Mouse (Mus musculus): ENCODE data around the gene Cubn. TPM values are rescaled to one million over a fixed set of nuclear protein-coding genes. Genes with fewer than 3 reads are reported as not detected.
A peak's percentile ranks its signal among the peaks of the same experiment; 100 is the strongest.

Cubn gene
- polyA plus RNA-seq, 1 experiment from 2014 or later, result 5.2 TPM

DNA sequence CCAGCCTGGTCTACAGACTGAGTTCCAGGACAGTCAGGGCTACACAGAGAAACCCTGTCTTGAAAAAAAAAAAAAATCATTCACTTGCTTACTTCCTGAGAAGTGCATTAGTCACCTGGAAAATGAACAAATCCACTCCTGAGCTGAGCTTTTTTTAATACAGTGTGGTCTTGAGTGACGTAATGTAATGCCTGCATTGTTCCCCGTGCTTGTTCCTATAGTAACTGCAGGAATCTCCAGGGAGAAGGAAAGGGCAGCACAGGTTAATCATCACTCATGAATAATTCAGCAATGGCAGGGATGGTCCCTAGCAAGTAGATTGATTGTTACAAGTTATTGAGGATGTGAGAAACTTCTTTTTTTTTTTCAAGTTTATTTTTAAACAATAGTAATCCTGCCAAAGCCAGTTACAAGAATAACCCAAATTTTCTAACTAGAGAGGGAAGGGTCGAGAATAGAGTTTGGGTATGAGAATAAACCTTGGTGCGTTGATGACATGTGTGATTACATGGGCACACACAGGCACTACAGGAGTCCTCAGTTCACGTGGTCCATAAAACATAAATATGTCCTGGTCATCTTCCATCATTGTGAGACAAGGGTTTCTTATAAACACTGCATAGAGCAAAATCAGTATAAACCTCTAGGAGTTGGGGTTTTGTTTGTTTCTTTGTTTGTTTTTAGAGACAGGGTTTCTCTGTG, 8.8 kb upstream of the Cubn start:
- Histone ChIP-seq H3K9me3 (ENCODE audit: control insufficient read depth, low read length) (no peaks in the 10 kb centered on the region), H3K4me2 (ENCODE audit: low read length) (no peak overlapping the region), H3K9ac (ENCODE audit: low read length) (no peak overlapping the region), H3K27ac (ENCODE audit: low read depth) (no peak overlapping the region), H3K4me3 (ENCODE audit: low read depth, low read length) (no peak overlapping the region), H3K27me3 (replicated peaks; ENCODE audit: control insufficient read depth, insufficient read depth, low read length) (no peaks in the 10 kb centered on the region), H3K36me3 (ENCODE audit: control insufficient read depth, insufficient read depth, low read length) (no peaks in the 10 kb centered on the region), H3K4me1 (replicated peaks; ENCODE audit: control insufficient read depth, insufficient read depth, low read length) (no peaks in the 10 kb centered on the region)
- 67% methylated on average over 5 of the region's 5 CpGs for WGBS
- DNase-seq (ENCODE audit: low spot score) (no peak), ATAC-seq (replicated peaks; ENCODE audit: low FRiP score, low TSS enrichment, low read depth) (no peak)

DNA sequence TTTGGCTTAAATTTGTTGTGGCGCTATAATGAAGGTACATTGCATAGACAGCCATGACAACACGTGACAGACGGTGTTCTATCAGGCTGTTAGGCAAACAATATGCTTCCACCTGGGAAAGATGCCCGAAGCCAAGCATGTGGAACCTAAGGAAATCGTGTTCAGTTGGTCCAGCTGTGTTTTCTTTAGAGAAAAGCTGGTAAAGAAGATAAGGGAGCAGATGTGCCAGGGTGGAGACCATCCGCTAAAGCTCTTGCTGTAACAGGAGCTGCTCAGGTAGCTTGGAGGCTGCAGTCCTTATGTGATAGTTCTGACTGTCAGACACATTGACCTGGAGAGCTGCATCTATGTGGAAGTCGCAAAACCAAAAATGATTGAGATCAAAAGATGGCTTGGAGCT, 7.6 kb upstream of the Cubn start:
- DNase-seq (ENCODE audit: low spot score), result no peak
- WGBS, result 85% methylated on average over 7 of the region's 7 CpGs

DNA sequence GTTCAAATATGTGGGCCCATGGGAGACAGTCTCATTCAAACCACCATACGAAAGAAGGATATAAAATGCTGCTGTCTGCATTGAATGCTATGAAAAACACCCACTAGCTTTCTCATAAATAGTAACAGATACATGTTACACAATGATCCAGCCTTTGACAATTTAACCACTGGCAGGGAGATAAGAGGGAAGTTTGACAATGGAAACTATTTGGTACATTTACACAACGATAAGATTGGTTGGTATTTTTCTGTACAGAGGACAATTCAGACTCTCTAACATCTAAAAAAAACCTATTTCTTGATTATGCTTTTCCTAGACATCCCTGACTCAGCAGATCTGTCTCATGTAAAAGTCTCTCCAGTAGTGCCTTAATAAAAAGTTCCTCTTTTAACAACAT, 4.5 kb upstream of the Cubn start:
- no peak for ATAC-seq (replicated peaks; ENCODE audit: low FRiP score, low TSS enrichment, low read depth)
- Histone ChIP-seq H3K27ac (ENCODE audit: low read depth) (no peak overlapping the region), H3K4me3 (ENCODE audit: low read depth, low read length) (no peak overlapping the region), H3K9ac (ENCODE audit: low read length) (no peak overlapping the region), H3K9me3 (ENCODE audit: control insufficient read depth, low read length) (no peaks in the 10 kb centered on the region), H3K4me1 (replicated peaks; ENCODE audit: control insufficient read depth, insufficient read depth, low read length) (no peaks in the 10 kb centered on the region), H3K27me3 (replicated peaks; ENCODE audit: control insufficient read depth, insufficient read depth, low read length) (no peaks in the 10 kb centered on the region), H3K36me3 (ENCODE audit: control insufficient read depth, insufficient read depth, low read length) (no peaks in the 10 kb centered on the region), H3K4me2 (ENCODE audit: low read length) (no peak overlapping the region)
- no peak for DNase-seq (ENCODE audit: low spot score)
- WGBS, result 78% methylated on average over 2 of the region's 2 CpGs

More for the DNA sequence above, 7.6 kb upstream of the Cubn start:
- Histone ChIP-seq H3K4me2 (ENCODE audit: low read length) (no peak overlapping the region), H3K4me1 (replicated peaks; ENCODE audit: control insufficient read depth, insufficient read depth, low read length) (no peaks in the 10 kb centered on the region), H3K4me3 (ENCODE audit: low read depth, low read length) (no peak overlapping the region), H3K27me3 (replicated peaks; ENCODE audit: control insufficient read depth, insufficient read depth, low read length) (no peaks in the 10 kb centered on the region), H3K9ac (ENCODE audit: low read length) (no peak overlapping the region), H3K27ac (ENCODE audit: low read depth) (no peak overlapping the region), H3K9me3 (ENCODE audit: control insufficient read depth, low read length) (no peaks in the 10 kb centered on the region), H3K36me3 (ENCODE audit: control insufficient read depth, insufficient read depth, low read length) (no peaks in the 10 kb centered on the region)
- ATAC-seq (replicated peaks; ENCODE audit: low FRiP score, low TSS enrichment, low read depth), result no peak

DNA sequence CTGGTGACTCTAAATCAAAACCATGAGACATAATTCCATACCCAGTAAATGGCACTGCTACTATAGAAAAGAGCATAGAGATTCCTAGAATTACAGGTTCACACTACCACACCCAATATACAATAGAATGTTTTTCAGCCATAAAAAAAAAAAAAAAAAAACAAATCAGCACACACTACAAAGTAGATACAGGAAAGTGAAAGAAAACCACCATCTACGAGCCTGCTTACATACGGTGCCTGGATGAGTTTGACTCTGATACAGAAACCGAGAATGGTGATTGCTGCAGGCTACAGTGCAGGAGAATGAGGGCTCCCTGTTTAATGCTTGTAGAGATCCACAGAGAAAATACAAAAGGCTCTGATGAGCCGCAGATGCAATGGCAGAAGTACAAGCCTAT, 1.3 kb upstream of the Cubn start:
- no peak for DNase-seq (ENCODE audit: low spot score)
- Histone ChIP-seq H3K4me3 (ENCODE audit: low read depth, low read length) (no peak overlapping the region), H3K27ac (ENCODE audit: low read depth) (no peak overlapping the region), H3K4me2 (ENCODE audit: low read length) (no peak overlapping the region), H3K27me3 (replicated peaks; ENCODE audit: control insufficient read depth, insufficient read depth, low read length) (no peaks in the 10 kb centered on the region), H3K4me1 (replicated peaks; ENCODE audit: control insufficient read depth, insufficient read depth, low read length) (no peaks in the 10 kb centered on the region), H3K9ac (ENCODE audit: low read length) (no peak overlapping the region), H3K36me3 (ENCODE audit: control insufficient read depth, insufficient read depth, low read length) (no peaks in the 10 kb centered on the region), H3K9me3 (ENCODE audit: control insufficient read depth, low read length) (no peaks in the 10 kb centered on the region)
- no peak for ATAC-seq (replicated peaks; ENCODE audit: low FRiP score, low TSS enrichment, low read depth)
- WGBS, result 85% methylated on average over 4 of the region's 4 CpGs

DNA sequence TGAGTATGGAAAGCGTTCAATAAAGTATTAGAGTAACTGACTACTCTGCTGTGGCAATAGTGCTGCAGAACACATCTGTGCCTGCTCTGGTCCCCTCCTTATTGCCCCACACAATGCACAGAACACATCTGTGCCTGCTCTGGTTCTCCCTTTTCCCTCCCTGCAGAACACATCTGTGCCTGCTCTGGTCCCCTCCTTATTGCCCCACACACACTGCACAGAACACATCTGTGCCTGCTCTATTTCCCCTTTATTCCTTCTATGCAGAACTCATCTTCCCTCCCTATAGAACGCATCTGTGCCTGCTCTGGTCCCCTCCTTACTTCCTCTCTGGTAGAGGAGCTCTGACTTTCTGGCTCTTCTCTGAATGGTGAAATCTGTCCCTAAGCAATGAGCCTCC, 1.1 kb downstream of the Cubn start:
- Histone ChIP-seq H3K9ac (ENCODE audit: low read length) (no peak overlapping the region), H3K4me2 (ENCODE audit: low read length) (peak overlapping the region; percentile 29; the same call in 1 of the 2 replicates)
- ATAC-seq (replicated peaks; ENCODE audit: low FRiP score, low TSS enrichment, low read depth), result no peak

DNA sequence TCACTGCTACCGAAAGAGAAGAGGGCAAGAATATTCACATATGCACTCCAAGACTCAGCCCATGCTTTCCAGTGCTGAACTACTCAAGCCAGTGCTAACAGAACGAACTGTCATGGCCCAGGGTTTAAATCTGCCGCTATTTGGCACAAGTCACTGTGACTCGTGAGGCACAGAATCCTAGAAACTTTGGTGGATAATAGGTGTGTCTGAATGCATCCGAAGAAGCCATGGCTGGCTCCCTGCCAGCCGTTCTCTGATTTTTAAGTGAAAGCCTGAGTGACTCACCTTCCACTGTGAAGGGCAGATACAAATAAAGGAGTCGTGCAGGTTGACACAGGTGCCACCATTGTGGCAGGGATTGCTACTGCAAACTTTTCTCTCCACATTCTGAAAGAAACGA, 5.1 kb downstream of the Cubn start:
- no peaks in the 10 kb centered on the region for H3K9me3 ChIP-seq (ENCODE audit: control insufficient read depth, low read length)
- H3K27me3 ChIP-seq (replicated peaks; ENCODE audit: control insufficient read depth, insufficient read depth, low read length), result no peaks in the 10 kb centered on the region
- no peak overlapping the region for H3K4me3 ChIP-seq (ENCODE audit: low read depth, low read length)
- DNase-seq (ENCODE audit: low spot score), result no peak
- ATAC-seq (replicated peaks; ENCODE audit: low FRiP score, low TSS enrichment, low read depth), result no peak
- 77% methylated on average over 8 of the region's 8 CpGs for WGBS
- no peak overlapping the region for H3K4me2 ChIP-seq (ENCODE audit: low read length)
- no peaks in the 10 kb centered on the region for H3K36me3 ChIP-seq (ENCODE audit: control insufficient read depth, insufficient read depth, low read length)
- no peaks in the 10 kb centered on the region for H3K4me1 ChIP-seq (replicated peaks; ENCODE audit: control insufficient read depth, insufficient read depth, low read length)
- no peak overlapping the region for H3K9ac ChIP-seq (ENCODE audit: low read length)
- no peak overlapping the region for H3K27ac ChIP-seq (ENCODE audit: low read depth)

More for the DNA sequence above, 1.1 kb downstream of the Cubn start:
- Histone ChIP-seq H3K4me3 (ENCODE audit: low read depth, low read length) (no peak overlapping the region), H3K4me1 (replicated peaks; ENCODE audit: control insufficient read depth, insufficient read depth, low read length) (no peaks in the 10 kb centered on the region), H3K36me3 (ENCODE audit: control insufficient read depth, insufficient read depth, low read length) (no peaks in the 10 kb centered on the region), H3K27ac (ENCODE audit: low read depth) (no peak overlapping the region), H3K9me3 (ENCODE audit: control insufficient read depth, low read length) (no peaks in the 10 kb centered on the region), H3K27me3 (replicated peaks; ENCODE audit: control insufficient read depth, insufficient read depth, low read length) (no peaks in the 10 kb centered on the region)
- WGBS, result 75% methylated on average over 2 of the region's 2 CpGs
- DNase-seq (ENCODE audit: low spot score), result no peak

DNA sequence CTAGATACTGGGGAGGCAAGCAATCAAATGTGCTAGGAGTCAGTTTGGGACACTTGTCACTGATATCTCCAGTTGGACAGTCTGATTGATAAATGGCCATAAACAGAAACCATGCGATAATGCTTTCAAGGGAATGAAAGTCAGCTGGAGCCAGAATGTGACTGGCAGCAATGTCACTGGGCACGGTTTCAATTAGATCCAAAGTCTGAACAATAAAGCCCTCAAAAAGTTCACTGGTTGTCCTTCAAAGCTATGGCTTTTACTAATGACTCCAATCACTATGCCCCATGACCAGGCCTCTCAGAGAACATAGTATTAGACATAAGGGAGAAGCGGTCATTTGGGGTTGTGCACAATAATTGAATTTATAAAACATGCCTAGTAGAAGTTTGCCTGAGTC, 7.0 kb downstream of the Cubn start:
- ATAC-seq (replicated peaks; ENCODE audit: low FRiP score, low TSS enrichment, low read depth), result no peak
- Histone ChIP-seq H3K4me3 (ENCODE audit: low read depth, low read length) (no peak overlapping the region), H3K9ac (ENCODE audit: low read length) (no peak overlapping the region), H3K9me3 (ENCODE audit: control insufficient read depth, low read length) (no peaks in the 10 kb centered on the region), H3K36me3 (ENCODE audit: control insufficient read depth, insufficient read depth, low read length) (no peaks in the 10 kb centered on the region), H3K4me2 (ENCODE audit: low read length) (no peak overlapping the region), H3K27ac (ENCODE audit: low read depth) (no peak overlapping the region), H3K4me1 (replicated peaks; ENCODE audit: control insufficient read depth, insufficient read depth, low read length) (no peaks in the 10 kb centered on the region), H3K27me3 (replicated peaks; ENCODE audit: control insufficient read depth, insufficient read depth, low read length) (no peaks in the 10 kb centered on the region)
- no peak for DNase-seq (ENCODE audit: low spot score)
- WGBS, result 72% methylated on average over 3 of the region's 3 CpGs

DNA sequence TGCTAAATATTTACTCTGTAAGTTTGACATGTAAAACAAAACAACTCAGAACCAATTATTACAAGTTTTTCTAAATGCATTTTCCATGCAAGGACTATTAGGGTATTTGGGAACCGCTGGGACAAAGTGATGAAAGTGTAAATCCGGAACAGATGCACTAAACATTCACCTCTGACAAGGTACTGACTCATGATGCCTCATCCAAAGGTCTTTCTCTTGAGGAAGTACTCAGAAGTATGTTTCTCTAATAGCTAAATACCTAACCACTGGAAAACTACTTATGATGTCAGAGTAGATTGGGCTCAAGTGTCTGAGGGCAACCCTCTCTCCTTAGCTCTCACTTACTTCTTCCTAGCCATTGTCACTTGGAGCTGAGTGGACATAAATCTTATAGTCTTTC, 10.9 kb downstream of the Cubn start:
- H3K9ac ChIP-seq (ENCODE audit: low read length), result no peak overlapping the region
- 87% methylated on average over 2 of the region's 2 CpGs for WGBS
- H3K9me3 ChIP-seq (ENCODE audit: control insufficient read depth, low read length), result no peaks in the 10 kb centered on the region
- no peaks in the 10 kb centered on the region for H3K36me3 ChIP-seq (ENCODE audit: control insufficient read depth, insufficient read depth, low read length)
- H3K27ac ChIP-seq (ENCODE audit: low read depth), result no peak overlapping the region
- DNase-seq (ENCODE audit: low spot score), result no peak
- no peaks in the 10 kb centered on the region for H3K4me1 ChIP-seq (replicated peaks; ENCODE audit: control insufficient read depth, insufficient read depth, low read length)
- H3K4me3 ChIP-seq (ENCODE audit: low read depth, low read length), result no peak overlapping the region
- H3K4me2 ChIP-seq (ENCODE audit: low read length), result no peak overlapping the region
- no peaks in the 10 kb centered on the region for H3K27me3 ChIP-seq (replicated peaks; ENCODE audit: control insufficient read depth, insufficient read depth, low read length)
- no peak for ATAC-seq (replicated peaks; ENCODE audit: low FRiP score, low TSS enrichment, low read depth)

DNA sequence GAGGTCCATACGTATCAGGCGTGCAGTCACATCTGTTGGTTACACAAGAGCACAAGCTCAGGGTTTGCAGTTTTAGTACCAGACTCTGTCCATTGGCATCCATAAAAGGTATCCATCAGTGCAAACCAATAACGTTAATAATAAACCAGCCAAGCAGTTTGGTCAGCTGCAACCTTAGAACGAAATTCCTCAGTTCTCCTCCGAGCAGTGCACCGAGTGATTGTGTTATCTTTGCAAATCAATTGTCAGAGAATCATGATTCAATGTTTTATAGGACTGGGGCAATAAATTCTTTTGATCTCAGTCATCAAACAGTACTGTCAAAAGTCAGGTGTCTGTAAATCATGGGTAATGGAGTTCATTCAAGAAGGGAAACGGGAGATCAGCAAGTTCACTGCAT, 12.4 kb downstream of the Cubn start:
- H3K36me3 ChIP-seq (ENCODE audit: control insufficient read depth, insufficient read depth, low read length), result no peaks in the 10 kb centered on the region
- H3K4me3 ChIP-seq (ENCODE audit: low read depth, low read length), result no peak overlapping the region
- H3K4me2 ChIP-seq (ENCODE audit: low read length), result no peak overlapping the region
- H3K27ac ChIP-seq (ENCODE audit: low read depth), result no peak overlapping the region
- DNase-seq (ENCODE audit: low spot score) (no peak), ATAC-seq (replicated peaks; ENCODE audit: low FRiP score, low TSS enrichment, low read depth) (peak; percentile 85)
- no peaks in the 10 kb centered on the region for H3K27me3 ChIP-seq (replicated peaks; ENCODE audit: control insufficient read depth, insufficient read depth, low read length)
- no peaks in the 10 kb centered on the region for H3K4me1 ChIP-seq (replicated peaks; ENCODE audit: control insufficient read depth, insufficient read depth, low read length)
- H3K9me3 ChIP-seq (ENCODE audit: control insufficient read depth, low read length), result no peaks in the 10 kb centered on the region
- 62% methylated on average over 7 of the region's 7 CpGs for WGBS
- H3K9ac ChIP-seq (ENCODE audit: low read length), result no peak overlapping the region
